Mouse (Mus musculus): ENCODE results near the gene Cubn. TPM values are rescaled to one million over a fixed set of nuclear protein-coding genes. Genes with fewer than 3 reads are reported as not detected.

The Cubn gene
- 0.04 and 0.06 TPM in 2 replicates for polyA plus RNA-seq (2012; rRNA removed)

DNA sequence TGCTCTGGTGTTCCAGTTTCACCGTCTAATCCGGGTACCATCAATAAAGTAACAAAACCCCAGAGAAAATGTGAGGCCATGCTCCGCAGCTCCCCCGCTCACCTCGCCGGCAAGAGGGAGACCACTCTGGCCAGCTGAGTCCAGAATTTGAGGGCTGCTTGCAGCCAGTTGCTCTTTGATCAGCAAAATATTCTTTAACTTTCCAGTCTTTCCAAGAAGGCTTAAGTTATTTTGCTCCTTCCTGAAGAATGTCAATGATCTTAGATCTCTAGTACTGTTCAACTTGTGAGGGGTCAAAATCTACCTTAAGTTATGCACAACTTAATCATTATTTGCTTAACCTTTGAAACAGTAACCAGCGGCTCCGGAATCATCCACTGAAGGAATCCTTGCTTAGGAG lies at the start of gene Cubn:
Gene Cubn (minus strand): TSS at position 80 of the 400 bp plus-strand sequence.
- 95% methylated on average over 8 of the region's 8 CpGs for WGBS
- TF ChIP-seq POLR2A (IDR thresholded peaks at IDR 0.05; ENCODE audit: low read depth, low read length) (no peak), CTCF (IDR thresholded peaks at IDR 0.05; ENCODE audit: extremely low read depth, insufficient read depth, insufficient read length, insufficient replicate concordance) (no peak)
- no peak within 1 kb of the TSS for H3K4me3 ChIP-seq (ENCODE audit: extremely low read depth, insufficient read depth, insufficient read length)
- H3K4me1 ChIP-seq (ENCODE audit: control insufficient read depth, insufficient read depth, insufficient read length): no peaks in the 10 kb centered on the region
- DNase-seq (ENCODE audit: low read depth in 1 of 2, low spot score in 2 of 2): no peak
- H3K36me3 ChIP-seq (ENCODE audit: control insufficient read depth, insufficient read depth, low read length): no peaks in the 10 kb centered on the region
- H3K27ac ChIP-seq (ENCODE audit: insufficient read depth, low read length): no peak within 1 kb of the TSS
- no peaks in the 10 kb centered on the region for H3K27me3 ChIP-seq (ENCODE audit: control insufficient read depth, insufficient read depth, low read length)

- WGBS: 78% methylated on average over 1 of the region's 1 CpGs
- H3K4me1 ChIP-seq (ENCODE audit: control insufficient read depth, insufficient read depth, insufficient read length): peaks cover 2% of the 10 kb centered on the region; the same call in 1 of the 2 replicates
- no peak for TF ChIP-seq POLR2A (IDR thresholded peaks at IDR 0.05; ENCODE audit: low read depth, low read length)
- no peak for TF ChIP-seq CTCF (IDR thresholded peaks at IDR 0.05; ENCODE audit: extremely low read depth, insufficient read depth, insufficient read length, insufficient replicate concordance)
These were observed 48.2 kb upstream of the Cubn start for GRCm38 (mm10) chr2:13539860-13540259.

DNA sequence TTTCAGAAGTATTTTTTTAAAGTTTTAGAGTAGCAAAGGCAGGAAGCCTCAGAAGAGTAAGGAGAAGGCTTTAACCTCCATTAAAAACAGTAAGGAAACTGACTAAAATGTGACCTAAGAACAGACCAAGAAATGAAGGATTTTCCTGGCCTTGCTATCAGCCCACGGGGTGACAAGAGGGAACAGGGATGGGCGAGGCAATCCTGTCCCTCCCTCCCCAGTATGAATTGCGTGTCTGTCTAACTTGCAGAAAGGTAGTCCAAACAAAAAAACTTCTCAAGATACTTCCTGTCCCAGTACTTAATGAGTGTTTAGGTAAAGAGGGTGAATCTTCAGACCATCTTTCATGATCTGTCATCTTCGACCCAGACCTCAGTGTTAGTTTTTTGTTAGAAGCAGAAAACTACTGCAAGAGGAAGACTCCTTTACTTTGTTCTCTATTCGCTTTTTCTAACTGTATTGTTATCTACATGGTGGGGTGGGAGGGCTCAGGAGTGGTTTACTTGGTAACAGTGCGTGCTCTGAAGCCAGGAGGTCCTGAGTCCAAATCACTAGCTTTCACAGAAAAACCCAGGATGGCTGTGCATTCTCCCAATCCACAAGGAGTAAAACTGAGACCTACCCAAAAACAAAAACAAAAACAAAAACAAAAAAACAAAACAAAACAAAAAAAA lies 47.2 kb upstream of the Cubn start:
- Histone ChIP-seq H3K27me3 (ENCODE audit: control insufficient read depth, insufficient read depth, low read length) (no peaks in the 10 kb centered on the region), H3K4me3 (ENCODE audit: extremely low read depth, insufficient read depth, insufficient read length) (no peak overlapping the region), H3K4me1 (ENCODE audit: control insufficient read depth, insufficient read depth, insufficient read length) (no peaks in the 10 kb centered on the region; the same call in 1 of the 2 replicates), H3K27ac (ENCODE audit: insufficient read depth, low read length) (0 out of 2 replicates have a peak overlapping the region, but pooled peaks have one; percentile 29), H3K36me3 (ENCODE audit: control insufficient read depth, insufficient read depth, low read length) (no peaks in the 10 kb centered on the region)
- TF ChIP-seq CTCF (IDR thresholded peaks at IDR 0.05; ENCODE audit: extremely low read depth, insufficient read depth, insufficient read length, insufficient replicate concordance) (no peak), POLR2A (IDR thresholded peaks at IDR 0.05; ENCODE audit: low read depth, low read length) (no peak)
- WGBS: 67% methylated on average over 6 of the region's 6 CpGs
- DNase-seq (ENCODE audit: low read depth in 1 of 2, low spot score in 2 of 2): no peak

More at GRCm38 (mm10) chr2:13539860-13540259, 48.2 kb upstream of the Cubn start:
- H3K4me3 ChIP-seq (ENCODE audit: extremely low read depth, insufficient read depth, insufficient read length): no peak overlapping the region
- no peak overlapping the region for H3K27ac ChIP-seq (ENCODE audit: insufficient read depth, low read length)
- H3K27me3 ChIP-seq (ENCODE audit: control insufficient read depth, insufficient read depth, low read length): no peaks in the 10 kb centered on the region
- H3K36me3 ChIP-seq (ENCODE audit: control insufficient read depth, insufficient read depth, low read length): no peaks in the 10 kb centered on the region
- DNase-seq (ENCODE audit: low read depth in 1 of 2, low spot score in 2 of 2): no peak

DNA sequence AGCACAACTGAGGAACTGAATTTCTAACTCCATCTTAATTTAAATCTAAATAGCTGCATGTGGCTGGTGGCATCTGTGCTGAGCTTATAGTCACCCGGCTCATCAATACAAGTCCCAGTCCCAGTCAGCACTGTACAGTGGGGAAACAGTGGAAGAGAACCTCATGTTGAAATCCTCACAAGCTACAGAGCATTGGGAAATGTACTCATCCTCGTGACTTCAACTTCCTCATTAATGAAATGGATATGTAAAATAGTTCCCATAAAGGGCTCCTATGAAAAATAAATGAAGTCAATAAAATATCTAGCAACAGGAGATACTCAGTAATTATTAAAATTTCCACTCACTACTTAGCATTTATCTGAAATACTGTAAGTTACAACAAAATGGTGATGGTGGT lies 46.6 kb upstream of the Cubn start:
- no peak for DNase-seq (ENCODE audit: low read depth in 1 of 2, low spot score in 2 of 2)
- TF ChIP-seq POLR2A (IDR thresholded peaks at IDR 0.05; ENCODE audit: low read depth, low read length) (no peak), CTCF (IDR thresholded peaks at IDR 0.05; ENCODE audit: extremely low read depth, insufficient read depth, insufficient read length, insufficient replicate concordance) (no peak)
- 70% methylated on average over 2 of the region's 2 CpGs for WGBS
- H3K4me3 ChIP-seq (ENCODE audit: extremely low read depth, insufficient read depth, insufficient read length): no peak overlapping the region
- H3K4me1 ChIP-seq (ENCODE audit: control insufficient read depth, insufficient read depth, insufficient read length): no peaks in the 10 kb centered on the region; the same call in 1 of the 2 replicates
- H3K27ac ChIP-seq (ENCODE audit: insufficient read depth, low read length): no peak overlapping the region
- no peaks in the 10 kb centered on the region for H3K27me3 ChIP-seq (ENCODE audit: control insufficient read depth, insufficient read depth, low read length)
- no peaks in the 10 kb centered on the region for H3K36me3 ChIP-seq (ENCODE audit: control insufficient read depth, insufficient read depth, low read length)

GRCm38 (mm10) chr2:13537733-13538132 lies 46.1 kb upstream of the Cubn start:
- H3K4me1 ChIP-seq (ENCODE audit: control insufficient read depth, insufficient read depth, insufficient read length): no peaks in the 10 kb centered on the region; the same call in 1 of the 2 replicates
- DNase-seq (ENCODE audit: low read depth in 1 of 2, low spot score in 2 of 2): peak in 1 of 2 experiments; percentile 16
- TF ChIP-seq CTCF (IDR thresholded peaks at IDR 0.05; ENCODE audit: extremely low read depth, insufficient read depth, insufficient read length, insufficient replicate concordance) (0 out of 2 replicates have a peak, but pooled peaks have one; percentile 37), POLR2A (IDR thresholded peaks at IDR 0.05; ENCODE audit: low read depth, low read length) (no peak)
- H3K27me3 ChIP-seq (ENCODE audit: control insufficient read depth, insufficient read depth, low read length): no peaks in the 10 kb centered on the region
- H3K36me3 ChIP-seq (ENCODE audit: control insufficient read depth, insufficient read depth, low read length): no peaks in the 10 kb centered on the region
- no peak overlapping the region for H3K4me3 ChIP-seq (ENCODE audit: extremely low read depth, insufficient read depth, insufficient read length)
- no peak overlapping the region for H3K27ac ChIP-seq (ENCODE audit: insufficient read depth, low read length)
- 44% methylated on average over 2 of the region's 2 CpGs for WGBS

- Histone ChIP-seq H3K27me3 (ENCODE audit: control insufficient read depth, insufficient read depth, low read length) (no peaks in the 10 kb centered on the region), H3K4me3 (ENCODE audit: extremely low read depth, insufficient read depth, insufficient read length) (no peak overlapping the region), H3K4me1 (ENCODE audit: control insufficient read depth, insufficient read depth, insufficient read length) (no peaks in the 10 kb centered on the region; the same call in 1 of the 2 replicates), H3K36me3 (ENCODE audit: control insufficient read depth, insufficient read depth, low read length) (no peaks in the 10 kb centered on the region), H3K27ac (ENCODE audit: insufficient read depth, low read length) (no peak overlapping the region)
- no peak for DNase-seq (ENCODE audit: low read depth in 1 of 2, low spot score in 2 of 2)
- TF ChIP-seq POLR2A (IDR thresholded peaks at IDR 0.05; ENCODE audit: low read depth, low read length): no peak
- TF ChIP-seq CTCF (IDR thresholded peaks at IDR 0.05; ENCODE audit: extremely low read depth, insufficient read depth, insufficient read length, insufficient replicate concordance): no peak
These were observed 45.1 kb upstream of the Cubn start for GRCm38 (mm10) chr2:13536747-13537146.

DNA sequence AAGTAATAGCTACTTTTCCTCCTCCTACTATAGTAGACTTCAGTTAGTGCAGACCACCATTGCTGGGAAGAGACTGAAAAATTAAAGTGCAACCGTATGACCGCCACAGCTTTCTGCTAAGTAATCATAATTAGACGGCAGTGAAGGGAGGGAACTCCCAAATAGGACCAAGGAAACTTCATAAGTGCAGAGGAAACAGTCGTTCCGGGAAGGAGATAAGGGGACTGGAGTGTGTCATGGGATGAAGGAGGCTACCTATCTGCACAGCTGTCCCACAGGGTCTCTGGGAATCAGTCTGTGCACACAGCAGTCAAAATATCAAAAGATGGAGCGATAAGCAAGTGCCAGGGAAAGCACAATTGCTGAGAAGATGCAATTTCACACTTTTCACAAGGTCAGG lies 39.0 kb upstream of the Cubn start:
- WGBS: 83% methylated on average over 6 of the region's 6 CpGs
- no peak for TF ChIP-seq CTCF (IDR thresholded peaks at IDR 0.05; ENCODE audit: extremely low read depth, insufficient read depth, insufficient read length, insufficient replicate concordance)
- TF ChIP-seq POLR2A (IDR thresholded peaks at IDR 0.05; ENCODE audit: low read depth, low read length): no peak
- DNase-seq (ENCODE audit: low read depth in 1 of 2, low spot score in 2 of 2): no peak
- no peaks in the 10 kb centered on the region for H3K36me3 ChIP-seq (ENCODE audit: control insufficient read depth, insufficient read depth, low read length)
- H3K4me1 ChIP-seq (ENCODE audit: control insufficient read depth, insufficient read depth, insufficient read length): no peaks in the 10 kb centered on the region
- no peak overlapping the region for H3K4me3 ChIP-seq (ENCODE audit: extremely low read depth, insufficient read depth, insufficient read length)
- H3K27me3 ChIP-seq (ENCODE audit: control insufficient read depth, insufficient read depth, low read length): no peaks in the 10 kb centered on the region
- H3K27ac ChIP-seq (ENCODE audit: insufficient read depth, low read length): no peak overlapping the region

Measured in spleen, adult 2 months (tissue).